Mouse (Mus musculus): ENCODE data around the gene St7.
"Not testable (repeated sequence)": the region's sequence is repeated elsewhere in the genome, so short reads cannot be mapped to it uniquely, and the experiment has no call there.

The St7 gene

GRCm38 (mm10) chr6:17692647-17693046 lies at the start of gene St7:
St7 (plus strand) TSS chr6:17692933.
- DNase-seq (ENCODE audit: extremely low spot score), result no peak

GRCm38 (mm10) chr6:17646107-17646506 lies 46.6 kb upstream of the St7 start:
- no peak for DNase-seq (ENCODE audit: extremely low spot score)

GRCm38 (mm10) chr6:17652132-17652531 lies 40.6 kb upstream of the St7 start:
- no peak for DNase-seq (ENCODE audit: extremely low spot score)

GRCm38 (mm10) chr6:17655080-17655479 lies 37.7 kb upstream of the St7 start:
- DNase-seq (ENCODE audit: extremely low spot score), result no peak

- DNase-seq (ENCODE audit: extremely low spot score), result no peak
These were observed 35.4 kb upstream of the St7 start for GRCm38 (mm10) chr6:17657308-17657707.

GRCm38 (mm10) chr6:17665348-17665747 lies 27.4 kb upstream of the St7 start:
- DNase-seq (ENCODE audit: extremely low spot score), result no peak

- no peak for DNase-seq (ENCODE audit: extremely low spot score)
These were observed 26.7 kb upstream of the St7 start for GRCm38 (mm10) chr6:17666024-17666423.

- no peak for DNase-seq (ENCODE audit: extremely low spot score)
These were observed 24.9 kb upstream of the St7 start for GRCm38 (mm10) chr6:17667813-17668212.

GRCm38 (mm10) chr6:17668334-17668733 lies 24.4 kb upstream of the St7 start:
- no peak for DNase-seq (ENCODE audit: extremely low spot score)

GRCm38 (mm10) chr6:17669826-17670225 lies 22.9 kb upstream of the St7 start:
- DNase-seq (ENCODE audit: extremely low spot score), result no peak

- DNase-seq (ENCODE audit: extremely low spot score), result peak; percentile 62
These were observed 17.5 kb upstream of the St7 start for GRCm38 (mm10) chr6:17675019-17675756.

- DNase-seq (ENCODE audit: extremely low spot score), result no peak
These were observed 15.7 kb upstream of the St7 start for GRCm38 (mm10) chr6:17677008-17677407.

GRCm38 (mm10) chr6:17680266-17680925 lies 12.3 kb upstream of the St7 start:
- DNase-seq (ENCODE audit: extremely low spot score), result no peak

GRCm38 (mm10) chr6:17681810-17682209 lies 10.9 kb upstream of the St7 start:
- no peak for DNase-seq (ENCODE audit: extremely low spot score)

GRCm38 (mm10) chr6:17688676-17689075 lies 4.1 kb upstream of the St7 start:
- DNase-seq (ENCODE audit: extremely low spot score), result no peak

- DNase-seq (ENCODE audit: extremely low spot score), result peak; percentile 74
These were observed 1.2 kb downstream of the St7 start for GRCm38 (mm10) chr6:17693726-17694549.

- peak; percentile 70 for DNase-seq (ENCODE audit: extremely low spot score)
These were observed 1.8 kb downstream of the St7 start for GRCm38 (mm10) chr6:17694550-17694951.

- peak; percentile 52 for DNase-seq (ENCODE audit: extremely low spot score)
These were observed 3.6 kb downstream of the St7 start for GRCm38 (mm10) chr6:17696321-17696734.

- no peak for DNase-seq (ENCODE audit: extremely low spot score)
These were observed 8.3 kb downstream of the St7 start for GRCm38 (mm10) chr6:17700936-17701612.

- DNase-seq (ENCODE audit: extremely low spot score), result not testable (repeated sequence)
These were observed 11.3 kb downstream of the St7 start for GRCm38 (mm10) chr6:17704038-17704437.

GRCm38 (mm10) chr6:17705973-17706372 lies 13.2 kb downstream of the St7 start:
- DNase-seq (ENCODE audit: extremely low spot score), result no peak

GRCm38 (mm10) chr6:17718978-17719377 lies 26.2 kb downstream of the St7 start:
- DNase-seq (ENCODE audit: extremely low spot score), result no peak

All from embryo, embryonic 9.5 days (tissue).